Mouse (Mus musculus): Measurements from ENCODE around the gene Tax1bp3.

GRCm38 (mm10) chr11:73160811-73161200, 16.1 kb upstream of the Tax1bp3 start:
- TF ChIP-seq CTCF (IDR thresholded peaks at IDR 0.05; ENCODE audit: extremely low read depth, insufficient read length, insufficient replicate concordance, low read depth, low read length) = no peak
- no peak for TF ChIP-seq POLR2A (IDR thresholded peaks at IDR 0.05; ENCODE audit: low read depth, low read length)
